Mouse (Mus musculus): Measurements from ENCODE around the gene Hesx1. TPM values are rescaled to one million over a fixed set of nuclear protein-coding genes. Genes with fewer than 3 reads are reported as not detected.
"Not testable (repeated sequence)": the region's sequence is repeated elsewhere in the genome, so short reads cannot be mapped to it uniquely, and the experiment has no call there.

Gene Hesx1
- polyA plus RNA-seq (2015; fragmentation: Nextera tagmentation; extraction: Ambion mirVana), result not detected in 2 replicates

DNA sequence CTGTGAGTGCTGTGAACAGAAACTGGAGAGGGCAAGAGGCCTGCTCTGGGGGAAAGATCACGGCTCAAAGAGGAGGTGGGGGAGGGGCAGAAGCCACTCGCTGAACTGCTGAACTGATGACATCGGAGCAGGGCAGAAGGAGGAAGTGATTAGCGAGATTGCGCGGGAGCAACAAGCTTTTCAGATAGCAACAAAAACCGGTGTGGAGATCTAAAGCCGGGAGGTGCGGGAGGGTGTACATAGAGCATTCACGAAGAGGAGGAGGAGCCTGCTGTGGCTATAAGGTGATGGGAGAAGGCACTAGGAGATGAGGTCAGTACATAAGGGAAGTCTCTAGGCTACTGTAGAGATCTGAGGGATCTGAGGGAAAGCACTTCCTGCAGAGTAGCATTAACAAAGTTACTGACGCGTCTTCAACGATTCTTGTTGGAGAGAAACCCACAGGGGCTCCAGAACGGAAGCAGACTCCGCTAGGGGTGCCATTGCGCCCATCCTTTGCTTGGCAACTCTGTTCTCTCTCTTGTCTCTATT lies at the start of gene Hesx1:
Hesx1 (plus strand) TSS at position 206 of the 531 bp plus-strand sequence.
- H3K4me1 ChIP-seq, result peaks cover 6% of the 10 kb centered on the region
- H3K9me3 ChIP-seq (replicated peaks), result no peaks in the 10 kb centered on the region
- ATAC-seq, result no peak
- peak within 1 kb of the TSS; percentile 54 for H3K4me2 ChIP-seq
- H3K27ac ChIP-seq, result no peak within 1 kb of the TSS
- no peak within 1 kb of the TSS for H3K9ac ChIP-seq
- WGBS, result 7% methylated on average over 16 of the region's 16 CpGs
- peaks cover 20% of the 10 kb centered on the region for H3K27me3 ChIP-seq
- H3K36me3 ChIP-seq (ENCODE audit: poor library complexity, severe bottlenecking), result no peaks in the 10 kb centered on the region
- H3K4me3 ChIP-seq, result peak within 1 kb of the TSS; percentile 27

DNA sequence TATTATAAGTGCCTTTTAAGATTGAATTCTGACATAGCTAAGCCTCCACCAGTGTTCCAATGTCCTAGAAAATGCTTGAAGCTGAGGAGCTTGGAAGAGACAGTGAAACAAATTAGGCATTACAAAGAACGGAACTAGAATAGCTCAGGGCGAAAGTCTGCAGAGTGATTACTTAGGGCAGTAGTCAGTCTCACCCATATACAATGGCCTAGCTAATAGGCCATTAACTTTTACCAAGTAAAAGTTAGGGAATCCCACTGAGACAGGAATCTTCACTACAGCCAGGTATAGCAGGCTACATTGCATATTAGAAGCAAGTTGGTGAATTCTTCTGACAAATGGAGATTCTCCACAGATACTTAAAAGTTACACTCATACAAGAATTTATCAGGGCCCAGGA lies 38.1 kb upstream of the Hesx1 start:
- 73% methylated on average over 2 of the region's 2 CpGs for WGBS
- H3K9ac ChIP-seq; H3K4me3 ChIP-seq; H3K27me3 ChIP-seq; H3K4me2 ChIP-seq; H3K9me3 ChIP-seq (replicated peaks); ATAC-seq; H3K27ac ChIP-seq; H3K4me1 ChIP-seq: not testable (repeated sequence)
- H3K36me3 ChIP-seq (ENCODE audit: poor library complexity, severe bottlenecking), result peaks cover 28% of the 10 kb centered on the region; the same call in 1 of the 2 replicates

DNA sequence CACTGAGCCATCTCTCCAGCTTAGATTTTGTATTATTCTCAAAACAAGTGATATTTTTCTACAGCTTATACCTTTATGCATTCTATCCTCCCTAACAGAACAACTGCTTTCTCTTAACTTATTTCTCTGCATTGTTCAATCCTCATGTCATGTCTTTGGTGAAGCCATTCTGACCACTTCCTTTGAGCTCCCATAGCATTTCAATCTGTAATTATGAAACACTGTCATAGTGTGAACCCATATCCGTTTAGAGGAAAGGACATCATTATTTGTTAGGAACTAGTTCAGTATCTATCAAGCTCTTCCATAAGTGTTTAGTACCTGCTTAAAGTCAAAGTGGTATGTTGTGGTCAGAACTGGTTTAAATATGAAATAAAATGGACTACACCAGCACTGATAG lies 33.7 kb upstream of the Hesx1 start:
- no peak overlapping the region for H3K4me2 ChIP-seq
- no peaks in the 10 kb centered on the region for H3K9me3 ChIP-seq (replicated peaks)
- WGBS, result 86% methylated on average over 1 of the region's 1 CpGs
- H3K4me1 ChIP-seq, result no peaks in the 10 kb centered on the region
- no peak overlapping the region for H3K9ac ChIP-seq
- no peak overlapping the region for H3K27ac ChIP-seq
- ATAC-seq, result no peak
- H3K4me3 ChIP-seq, result no peak overlapping the region
- peaks cover 24% of the 10 kb centered on the region; the same call in 1 of the 2 replicates for H3K36me3 ChIP-seq (ENCODE audit: poor library complexity, severe bottlenecking)
- no peaks in the 10 kb centered on the region for H3K27me3 ChIP-seq

DNA sequence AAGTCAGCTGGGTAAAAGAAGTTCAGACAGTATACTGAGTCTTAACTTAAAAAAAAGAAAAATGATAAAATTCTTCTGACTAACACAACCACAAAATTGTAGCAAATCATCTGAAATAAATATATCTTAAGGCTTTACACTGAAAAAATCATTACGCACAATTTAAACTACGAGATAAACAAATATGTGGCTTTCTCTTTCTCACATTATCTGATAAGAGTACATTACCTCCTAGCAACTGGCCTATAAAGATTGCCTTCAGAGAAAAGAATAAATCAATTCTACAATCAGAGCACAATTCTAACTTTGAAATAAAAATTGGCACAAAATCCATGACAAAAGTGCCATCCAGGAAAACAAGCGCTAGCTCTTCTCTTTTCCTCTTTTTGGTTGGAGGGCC lies 25.1 kb upstream of the Hesx1 start:
- Histone ChIP-seq H3K36me3 (ENCODE audit: poor library complexity, severe bottlenecking) (no peaks in the 10 kb centered on the region; the same call in 1 of the 2 replicates), H3K9me3 (replicated peaks) (no peaks in the 10 kb centered on the region), H3K27ac (no peak overlapping the region), H3K27me3 (no peaks in the 10 kb centered on the region), H3K4me2 (peak overlapping the region; percentile 66), H3K4me3 (peak overlapping the region; percentile 88), H3K4me1 (peaks cover 23% of the 10 kb centered on the region), H3K9ac (peak overlapping the region; percentile 92)
- no peak for ATAC-seq
- 79% methylated on average over 3 of the region's 3 CpGs for WGBS

DNA sequence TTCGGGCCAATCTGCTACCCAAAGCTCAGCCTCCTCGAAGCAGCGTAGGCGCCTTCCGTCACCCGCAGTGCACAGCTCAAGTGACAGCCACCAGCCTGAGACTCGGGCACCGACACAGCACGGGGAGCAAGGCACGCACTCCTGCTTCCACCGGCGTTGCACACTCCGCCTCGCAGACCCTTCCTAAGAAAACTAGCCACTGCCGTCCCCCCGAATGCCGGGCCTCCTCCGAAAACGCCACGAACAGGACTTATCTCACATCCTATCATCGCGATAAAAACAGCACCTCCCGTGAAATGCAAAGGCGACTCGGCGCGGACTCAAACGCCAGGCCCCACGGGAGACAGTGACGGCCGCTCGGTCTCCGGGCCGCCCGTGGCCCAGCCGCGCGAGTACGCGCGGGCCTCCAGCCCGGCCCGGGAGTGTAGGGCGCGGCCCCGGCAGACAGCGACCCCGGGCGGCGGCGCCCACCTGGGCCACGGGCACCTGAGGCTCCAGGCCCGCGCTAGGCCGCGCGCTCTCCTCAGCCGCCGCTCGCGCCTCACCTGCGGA lies 24.3 kb upstream of the Hesx1 start:
- Histone ChIP-seq H3K36me3 (ENCODE audit: poor library complexity, severe bottlenecking) (no peaks in the 10 kb centered on the region), H3K27ac (peak overlapping the region; percentile 88), H3K4me2 (peak overlapping the region; percentile 66), H3K27me3 (no peaks in the 10 kb centered on the region), H3K9me3 (replicated peaks) (no peaks in the 10 kb centered on the region), H3K4me3 (peak overlapping the region; percentile 88), H3K4me1 (peaks cover 23% of the 10 kb centered on the region), H3K9ac (peak overlapping the region; percentile 92)
- under 1% methylated on average over 52 of the region's 62 CpGs for WGBS
- ATAC-seq, result peak; percentile 72

DNA sequence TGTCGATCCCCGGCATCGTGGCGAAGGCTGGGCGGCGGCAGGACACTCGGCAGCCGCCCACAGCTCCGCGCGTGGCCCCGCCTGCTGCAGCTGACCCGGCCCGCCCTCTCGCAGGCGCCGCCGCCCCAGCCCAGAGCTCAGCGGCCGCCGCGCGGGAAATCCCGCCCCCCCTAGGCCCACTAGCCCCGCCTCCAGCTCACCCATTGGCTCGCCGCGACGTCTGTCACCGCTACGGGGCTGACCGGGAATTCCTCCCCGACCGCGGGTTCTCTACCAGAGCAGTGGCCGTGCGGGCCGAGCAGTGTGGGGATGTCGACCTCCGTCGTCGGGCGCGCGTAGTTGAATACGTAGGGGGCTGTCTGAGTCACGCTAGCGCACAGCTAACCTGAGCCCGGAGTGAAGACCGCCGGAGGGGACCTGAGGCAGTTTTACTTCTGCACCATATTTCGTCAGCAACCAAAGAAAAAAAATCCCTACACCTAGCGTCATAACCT lies 23.7 kb upstream of the Hesx1 start:
- Histone ChIP-seq H3K4me3 (peak overlapping the region; percentile 88), H3K27ac (peak overlapping the region; percentile 88), H3K9me3 (replicated peaks) (no peaks in the 10 kb centered on the region), H3K4me2 (peak overlapping the region; percentile 66), H3K27me3 (no peaks in the 10 kb centered on the region), H3K36me3 (ENCODE audit: poor library complexity, severe bottlenecking) (no peaks in the 10 kb centered on the region), H3K4me1 (peaks cover 23% of the 10 kb centered on the region), H3K9ac (peak overlapping the region; percentile 92)
- peak; percentile 98 for ATAC-seq
- WGBS, result under 1% methylated on average over 53 of the region's 53 CpGs

DNA sequence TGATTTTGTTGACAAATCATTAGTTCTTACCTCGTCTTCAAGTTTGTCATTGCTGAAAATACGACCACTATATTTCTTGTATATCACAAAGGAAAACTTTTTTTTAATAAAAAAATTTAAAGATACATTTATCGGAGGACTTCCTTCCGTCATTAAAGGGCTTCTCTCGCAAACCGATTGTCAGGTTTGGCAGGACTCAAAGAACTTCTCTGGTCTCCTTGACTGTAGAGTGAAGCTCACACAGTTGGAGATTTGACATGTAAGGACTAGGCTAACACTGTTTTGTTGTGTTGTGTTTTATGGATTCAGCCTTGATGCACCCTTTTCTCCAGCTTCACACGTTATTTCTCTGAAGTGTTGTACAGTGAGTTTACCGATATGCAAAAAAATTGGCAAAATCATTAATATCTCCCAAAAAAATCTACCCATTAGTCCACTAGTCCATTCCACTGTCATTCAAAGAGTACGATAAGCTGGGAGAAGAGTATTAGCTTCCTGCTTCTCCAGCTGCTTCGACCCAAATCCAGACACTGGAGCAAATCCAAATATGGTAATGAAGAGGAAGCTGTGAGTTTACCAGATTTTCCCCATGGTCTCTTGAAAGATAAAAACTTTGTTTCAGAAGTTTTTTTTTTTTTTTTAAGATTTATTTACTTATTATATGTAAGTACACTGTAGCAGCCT lies 23.0 kb upstream of the Hesx1 start, which contains the start of gene Appl1:
Appl1 (minus strand) TSS at position 127 of the 684 bp plus-strand sequence.
- Histone ChIP-seq H3K4me3 (peak within 1 kb of the TSS; percentile 88), H3K9ac (peak within 1 kb of the TSS; percentile 92), H3K9me3 (replicated peaks) (no peaks in the 10 kb centered on the region), H3K36me3 (ENCODE audit: poor library complexity, severe bottlenecking) (no peaks in the 10 kb centered on the region), H3K27ac (peak within 1 kb of the TSS; percentile 88), H3K4me1 (peaks cover 23% of the 10 kb centered on the region), H3K27me3 (no peaks in the 10 kb centered on the region), H3K4me2 (peak within 1 kb of the TSS; percentile 66)
- ATAC-seq, result no peak
- WGBS, result 42% methylated on average over 10 of the region's 10 CpGs

DNA sequence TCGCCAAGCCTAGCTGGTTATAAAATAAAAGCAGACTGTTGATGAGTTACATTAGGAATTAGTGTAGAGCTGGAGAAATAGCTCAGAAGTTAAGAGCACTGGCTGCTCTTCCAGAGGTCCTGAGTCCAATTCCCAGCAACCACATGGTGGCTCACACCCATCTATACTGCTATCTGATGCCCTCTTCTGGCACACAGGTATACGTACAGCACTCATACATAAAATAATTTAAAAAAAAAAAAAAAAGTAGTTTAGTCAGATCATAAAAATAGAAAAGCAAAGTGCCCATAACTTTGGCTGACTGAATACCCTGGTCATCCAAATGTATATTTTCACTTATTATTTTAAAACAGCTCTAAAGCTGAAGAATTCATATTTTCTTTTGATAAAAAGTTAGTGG lies 21.1 kb upstream of the Hesx1 start:
- Histone ChIP-seq H3K4me3 (no peak overlapping the region), H3K9ac (no peak overlapping the region), H3K4me1 (peaks cover 17% of the 10 kb centered on the region), H3K36me3 (ENCODE audit: poor library complexity, severe bottlenecking) (no peaks in the 10 kb centered on the region), H3K27me3 (0 out of 2 replicates have a peak, but pooled peaks cover 5% of the 10 kb centered on the region), H3K4me2 (no peak overlapping the region), H3K27ac (no peak overlapping the region), H3K9me3 (replicated peaks) (no peaks in the 10 kb centered on the region)
- WGBS, result 79% methylated on average over 2 of the region's 2 CpGs
- ATAC-seq, result no peak

DNA sequence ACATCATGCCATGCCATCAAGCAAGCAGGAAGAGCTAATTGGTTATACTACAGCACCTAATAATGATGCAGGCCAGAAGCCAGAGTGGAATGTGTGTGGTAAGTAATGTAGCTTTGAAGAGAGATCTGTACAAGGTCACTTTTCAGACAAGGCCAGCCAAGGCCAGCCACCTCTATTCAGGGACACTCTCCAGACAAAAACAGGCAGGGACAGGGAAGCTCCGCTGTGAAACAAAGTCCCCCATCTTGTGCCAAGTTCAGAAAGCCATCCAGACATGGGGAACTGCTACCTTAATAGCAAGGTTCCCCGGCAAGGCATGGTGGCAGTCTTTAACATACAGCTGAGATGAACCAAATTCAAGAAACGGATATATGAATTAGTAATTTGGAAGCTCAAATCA lies 18.7 kb upstream of the Hesx1 start:
- Histone ChIP-seq H3K9me3 (replicated peaks) (no peaks in the 10 kb centered on the region), H3K27me3 (0 out of 2 replicates have a peak, but pooled peaks cover 5% of the 10 kb centered on the region), H3K4me2 (no peak overlapping the region), H3K27ac (no peak overlapping the region), H3K4me1 (0 out of 2 replicates have a peak, but pooled peaks cover 4% of the 10 kb centered on the region), H3K36me3 (ENCODE audit: poor library complexity, severe bottlenecking) (no peaks in the 10 kb centered on the region), H3K4me3 (no peak overlapping the region), H3K9ac (no peak overlapping the region)
- no peak for ATAC-seq
- 73% methylated on average over 3 of the region's 3 CpGs for WGBS

DNA sequence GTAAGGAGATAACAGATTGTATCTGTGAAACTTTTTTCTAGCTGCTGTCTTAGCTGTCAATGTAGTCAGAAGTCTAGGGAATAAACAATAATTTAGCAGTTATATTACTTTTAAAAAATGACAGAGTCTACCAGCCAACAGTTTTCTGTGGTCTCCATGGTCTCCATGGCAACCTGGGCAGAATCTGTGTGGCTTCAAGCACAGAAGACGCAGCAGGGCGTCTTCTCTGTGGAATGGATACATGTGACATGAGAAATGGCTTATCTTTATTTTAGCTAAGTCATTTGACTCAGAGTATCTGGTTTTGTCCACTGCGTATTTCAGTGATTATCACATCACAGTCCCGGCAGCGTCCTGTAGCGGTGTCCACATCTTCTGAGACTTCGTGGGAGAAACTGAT lies 18.0 kb upstream of the Hesx1 start:
- ATAC-seq, result no peak
- WGBS, result 68% methylated on average over 7 of the region's 7 CpGs
- no peak overlapping the region for H3K9ac ChIP-seq

DNA sequence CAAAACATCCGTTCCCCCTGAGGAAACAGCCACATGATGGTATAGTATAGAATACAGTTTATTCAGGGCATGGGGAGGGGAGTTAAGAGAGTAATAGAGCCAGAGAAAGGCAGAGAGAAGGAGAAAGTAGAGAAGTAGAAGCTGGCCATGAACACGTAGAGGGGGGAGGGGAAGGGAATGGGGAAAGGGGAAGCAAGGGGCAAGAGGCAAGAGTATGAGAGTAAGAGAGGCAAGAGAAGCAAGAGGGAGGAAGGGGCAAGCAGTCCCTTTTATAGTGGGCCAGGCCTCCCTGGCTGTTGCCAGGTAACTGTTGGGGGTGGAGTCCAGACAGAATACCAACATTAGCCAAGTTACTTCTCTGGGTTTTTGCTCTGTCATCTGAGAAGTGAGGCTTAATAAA lies 16.7 kb upstream of the Hesx1 start:
- H3K9me3 ChIP-seq (replicated peaks), result peaks cover 5% of the 10 kb centered on the region
- no peak for ATAC-seq
- H3K27me3 ChIP-seq, result 0 out of 2 replicates have a peak, but pooled peaks cover 5% of the 10 kb centered on the region
- no peaks in the 10 kb centered on the region for H3K4me1 ChIP-seq
- no peak overlapping the region for H3K9ac ChIP-seq
- no peak overlapping the region for H3K4me3 ChIP-seq
- no peak overlapping the region for H3K4me2 ChIP-seq
- H3K27ac ChIP-seq, result no peak overlapping the region
- WGBS, result 29% methylated on average over 2 of the region's 2 CpGs
- H3K36me3 ChIP-seq (ENCODE audit: poor library complexity, severe bottlenecking), result no peaks in the 10 kb centered on the region

More for the DNA sequence above, 18.0 kb upstream of the Hesx1 start:
- H3K4me3 ChIP-seq, result no peak overlapping the region
- no peak overlapping the region for H3K4me2 ChIP-seq
- 0 out of 2 replicates have a peak, but pooled peaks cover 2% of the 10 kb centered on the region for H3K4me1 ChIP-seq
- H3K36me3 ChIP-seq (ENCODE audit: poor library complexity, severe bottlenecking), result no peaks in the 10 kb centered on the region
- H3K27me3 ChIP-seq, result 0 out of 2 replicates have a peak, but pooled peaks cover 5% of the 10 kb centered on the region
- peaks cover 5% of the 10 kb centered on the region for H3K9me3 ChIP-seq (replicated peaks)
- no peak overlapping the region for H3K27ac ChIP-seq

DNA sequence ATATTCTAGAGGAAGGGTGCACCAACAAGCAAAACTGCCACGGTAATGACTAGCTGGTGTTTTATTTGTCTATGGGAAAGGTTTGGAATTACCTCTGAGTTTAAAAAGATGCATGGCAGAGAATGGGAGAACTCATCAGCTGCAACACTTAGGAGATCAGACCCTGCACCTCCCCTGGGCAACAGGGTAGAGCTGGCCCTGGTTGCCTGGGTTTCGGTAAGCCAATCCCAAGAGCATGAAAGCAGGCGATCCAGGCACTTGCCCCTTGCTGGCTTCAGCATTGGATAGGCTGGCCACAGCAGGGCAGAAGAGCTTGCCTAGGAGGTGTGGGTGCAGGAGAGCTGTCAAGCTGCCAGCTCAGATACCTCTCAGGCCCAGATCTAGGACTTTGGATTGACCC lies 14.4 kb upstream of the Hesx1 start:
- no peaks in the 10 kb centered on the region for H3K36me3 ChIP-seq (ENCODE audit: poor library complexity, severe bottlenecking)
- 90% methylated on average over 3 of the region's 3 CpGs for WGBS
- H3K9me3 ChIP-seq (replicated peaks), result peaks cover 5% of the 10 kb centered on the region
- H3K27ac ChIP-seq, result no peak overlapping the region
- H3K4me2 ChIP-seq, result no peak overlapping the region
- no peak for ATAC-seq
- H3K4me1 ChIP-seq, result no peaks in the 10 kb centered on the region
- H3K27me3 ChIP-seq, result 0 out of 2 replicates have a peak, but pooled peaks cover 5% of the 10 kb centered on the region
- no peak overlapping the region for H3K9ac ChIP-seq
- H3K4me3 ChIP-seq, result no peak overlapping the region
